ENCODE assay signal across 8 mouse cellular contexts in the genomic region with DNA sequence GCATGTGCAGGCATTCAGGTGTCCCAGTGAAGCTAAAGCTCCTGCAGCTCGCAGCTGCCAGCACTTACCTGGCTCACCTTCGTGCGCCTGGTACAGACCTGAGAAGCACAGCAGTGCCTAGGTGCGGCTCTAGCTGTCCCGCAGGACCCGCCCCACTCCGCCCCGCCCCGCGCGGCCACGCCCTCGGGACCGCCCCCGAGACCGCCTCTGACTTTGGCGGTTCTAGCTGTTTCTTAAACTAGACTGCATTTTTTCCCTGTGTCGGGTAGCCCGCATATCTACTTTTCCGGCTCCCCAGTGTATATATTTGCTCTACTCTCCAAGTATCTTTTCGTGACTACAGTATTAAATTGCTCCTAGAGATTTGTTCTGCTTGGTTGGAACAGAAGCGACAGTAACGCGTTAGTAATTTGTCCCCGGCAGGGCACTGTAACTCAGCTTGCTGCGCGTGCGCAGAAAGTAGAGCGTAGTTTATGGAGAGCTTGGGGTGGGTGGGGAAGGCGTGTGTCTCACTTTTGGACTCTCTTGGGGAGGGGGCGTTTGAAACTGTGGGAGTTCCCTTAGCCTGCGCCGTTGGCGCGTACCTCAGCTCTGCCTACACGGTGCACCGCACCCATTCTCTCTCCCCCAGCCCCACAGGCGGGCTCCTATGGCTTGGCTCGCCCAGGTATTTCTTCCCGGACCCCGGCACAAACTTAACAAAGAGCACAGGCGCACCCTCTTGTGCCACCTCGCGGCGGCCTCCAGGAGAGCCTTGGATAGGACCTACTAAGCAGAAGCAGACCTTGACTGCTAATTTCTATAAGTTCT. TPM values are rescaled to one million over a fixed set of nuclear protein-coding genes. Genes with fewer than 3 reads are reported as not detected.
DNase-seq lines count a peak whose midpoint lies in the region; ATAC-seq and TF ChIP-seq lines count a peak whose summit lies in the region.

A gene (minus strand): TSS at position 159 of the 810 bp plus-strand sequence.

- no peaks in the 10 kb centered on the region for H3K36me3 ChIP-seq in embryonic facial prominence, embryonic 13.5 days
- no peaks in the 10 kb centered on the region for H3K36me3 ChIP-seq in kidney, adult 2 months (ENCODE audit: control insufficient read depth, insufficient read depth, low read length)
- H3K36me3 ChIP-seq in limb, embryonic 12.5 days = no peaks in the 10 kb centered on the region
- H3K36me3 ChIP-seq in midbrain, embryonic 15.5 days (replicated peaks) = no peaks in the 10 kb centered on the region
- H3K36me3 ChIP-seq in spleen, adult 2 months (ENCODE audit: control insufficient read depth, insufficient read depth, low read length) = no peaks in the 10 kb centered on the region

- TF ChIP-seq POLR2A in kidney, adult 2 months (IDR thresholded peaks at IDR 0.05; ENCODE audit: low read depth, low read length) = peak; percentile 93
- TF ChIP-seq POLR2A in spleen, adult 2 months (IDR thresholded peaks at IDR 0.05; ENCODE audit: low read depth, low read length) = peak; percentile 54; the same call in 1 of the 2 replicates

- TF ChIP-seq CTCF in kidney, adult 2 months (conservative IDR thresholded peaks at IDR 0.05; ENCODE audit: insufficient read depth, insufficient read length, low read depth, low read length) = peak; percentile 68
- peak; percentile 69; the same call in 1 of the 2 replicates for TF ChIP-seq CTCF in spleen, adult 2 months (IDR thresholded peaks at IDR 0.05; ENCODE audit: extremely low read depth, insufficient read depth, insufficient read length, insufficient replicate concordance)

- ATAC-seq in embryonic facial prominence, embryonic 13.5 days (ENCODE audit: insufficient number of reproducible peaks, insufficient read depth, low FRiP score, low TSS enrichment, low read depth) = peak; percentile 94
- ATAC-seq in limb, embryonic 12.5 days (ENCODE audit: insufficient number of reproducible peaks, insufficient read depth, low FRiP score, low TSS enrichment, low read depth) = peak; percentile 95
- ATAC-seq in midbrain, embryonic 15.5 days (replicated peaks) = peak; percentile 96

- WGBS in embryonic facial prominence, embryonic 13.5 days = under 1% methylated on average over 45 of the region's 45 CpGs
- under 1% methylated on average over 45 of the region's 45 CpGs for WGBS in kidney, adult 2 months
- WGBS in limb, embryonic 12.5 days = under 1% methylated on average over 45 of the region's 45 CpGs
- under 1% methylated on average over 45 of the region's 45 CpGs for WGBS in midbrain, embryonic 15.5 days
- under 1% methylated on average over 45 of the region's 45 CpGs for WGBS in spleen, adult 2 months

- H3K27me3 ChIP-seq in embryonic facial prominence, embryonic 13.5 days = peaks cover 13% of the 10 kb centered on the region
- no peaks in the 10 kb centered on the region for H3K27me3 ChIP-seq in kidney, adult 2 months (replicated peaks; ENCODE audit: control insufficient read depth, insufficient read depth, low read length)
- peaks cover 24% of the 10 kb centered on the region for H3K27me3 ChIP-seq in limb, embryonic 12.5 days
- H3K27me3 ChIP-seq in midbrain, embryonic 15.5 days (replicated peaks) = peaks cover 9% of the 10 kb centered on the region; the same call in 1 of the 2 replicates
- no peaks in the 10 kb centered on the region for H3K27me3 ChIP-seq in spleen, adult 2 months (ENCODE audit: control insufficient read depth, insufficient read depth, low read length)

- DNase-seq in 3134 (ENCODE audit: extremely low read depth, insufficient read length, low spot score) = peak; percentile 92
- peak; percentile 96 to 98 for DNase-seq in adrenal gland, postnatal 36 days
- peak; percentile 95 to 99 for DNase-seq in heart, adult 18-20 months
- DNase-seq in kidney, adult 2 months = peak; percentile 98
- peak; percentile 93 for DNase-seq in spleen, adult 2 months (ENCODE audit: low read depth in 1 of 2, low spot score in 2 of 2)

- H3K27ac ChIP-seq in embryonic facial prominence, embryonic 13.5 days = peak within 1 kb of the TSS; percentile 94
- peak within 1 kb of the TSS; percentile 75 for H3K27ac ChIP-seq in kidney, adult 2 months (ENCODE audit: insufficient read depth, low read depth, low read length)
- H3K27ac ChIP-seq in limb, embryonic 12.5 days = peak within 1 kb of the TSS; percentile 93
- H3K27ac ChIP-seq in midbrain, embryonic 15.5 days = peak within 1 kb of the TSS; percentile 87
- H3K27ac ChIP-seq in spleen, adult 2 months (ENCODE audit: insufficient read depth, low read length) = peak within 1 kb of the TSS; percentile 86

- H3K4me2 ChIP-seq in embryonic facial prominence, embryonic 13.5 days = peak within 1 kb of the TSS; percentile 92
- peak within 1 kb of the TSS; percentile 90 for H3K4me2 ChIP-seq in limb, embryonic 12.5 days
- H3K4me2 ChIP-seq in midbrain, embryonic 15.5 days = peak within 1 kb of the TSS; percentile 83

- H3K9me3 ChIP-seq in embryonic facial prominence, embryonic 13.5 days = no peaks in the 10 kb centered on the region
- H3K9me3 ChIP-seq in limb, embryonic 12.5 days = no peaks in the 10 kb centered on the region
- H3K9me3 ChIP-seq in midbrain, embryonic 15.5 days = no peaks in the 10 kb centered on the region

- H3K4me1 ChIP-seq in embryonic facial prominence, embryonic 13.5 days = peaks cover 24% of the 10 kb centered on the region
- H3K4me1 ChIP-seq in kidney, adult 2 months (ENCODE audit: control insufficient read depth, insufficient read depth, low read length) = peaks cover 17% of the 10 kb centered on the region
- H3K4me1 ChIP-seq in limb, embryonic 12.5 days (replicated peaks) = peaks cover 7% of the 10 kb centered on the region; the same call in 1 of the 2 replicates
- H3K4me1 ChIP-seq in midbrain, embryonic 15.5 days = peaks cover 19% of the 10 kb centered on the region
- peaks cover 3% of the 10 kb centered on the region; the same call in 1 of the 2 replicates for H3K4me1 ChIP-seq in spleen, adult 2 months (ENCODE audit: control insufficient read depth, insufficient read depth, insufficient read length)

- peak within 1 kb of the TSS; percentile 81 for H3K9ac ChIP-seq in embryonic facial prominence, embryonic 13.5 days
- H3K9ac ChIP-seq in limb, embryonic 12.5 days (replicated peaks) = peak within 1 kb of the TSS; percentile 89
- peak within 1 kb of the TSS; percentile 63 for H3K9ac ChIP-seq in midbrain, embryonic 15.5 days

- H3K4me3 ChIP-seq in embryonic facial prominence, embryonic 13.5 days = peak within 1 kb of the TSS; percentile 59
- H3K4me3 ChIP-seq in kidney, adult 2 months (ENCODE audit: insufficient read depth, low read depth, low read length) = peak within 1 kb of the TSS; percentile 58
- H3K4me3 ChIP-seq in limb, embryonic 12.5 days (replicated peaks) = peak within 1 kb of the TSS; percentile 64
- peak within 1 kb of the TSS; percentile 88 for H3K4me3 ChIP-seq in midbrain, embryonic 15.5 days
- peak within 1 kb of the TSS; percentile 95 for H3K4me3 ChIP-seq in spleen, adult 2 months (ENCODE audit: extremely low read depth, insufficient read depth, insufficient read length)

RNA-seq across cellular contexts. Expression of the gene that starts here (rescaled TPM):
- total RNA-seq in adrenal gland, postnatal 36 days (2021) = 100 to 1,000 TPM in 1 of 2 experiments, 10 to 100 TPM in 1; 68.8 to 100 TPM
- 41.6 and 49.8 TPM in 2 replicates for polyA plus RNA-seq in embryonic facial prominence, embryonic 13.5 days (2015; fragmentation: Nextera tagmentation; extraction: Ambion mirVana)
- 100 to 1,000 TPM; 301 to 305 TPM for total RNA-seq in heart, adult 18-20 months (2021)
- 560 and 626 TPM in 2 replicates for polyA plus RNA-seq in kidney, adult 2 months (2012; rRNA removed)
- polyA plus RNA-seq in limb, embryonic 12.5 days (2016; fragmentation: Nextera tagmentation; extraction: Ambion mirVana) = 33.8 and 35.5 TPM in 2 replicates
- polyA plus RNA-seq in midbrain, embryonic 15.5 days (2015; fragmentation: Nextera tagmentation; extraction: Ambion mirVana) = 138 and 142 TPM in 2 replicates
- polyA plus RNA-seq in spleen, adult 2 months (2012; rRNA removed) = 60.2 and 83.2 TPM in 2 replicates

Comparison
In these comparisons a context has a peak if more than half of its experiments do, and no peak if none do; other contexts are left out.
1. Peak in every context shown above with its lines: DNase-seq, ATAC-seq, H3K4me3 ChIP-seq and H3K27ac ChIP-seq.